Mouse (Mus musculus) liver, embryonic 12.5 days (tissue): Measurements from ENCODE around the gene Lmtk3. TPM values are rescaled to one million over a fixed set of nuclear protein-coding genes. Genes with fewer than 3 reads are reported as not detected.
A peak's percentile ranks its signal among the peaks of the same experiment; 100 is the strongest.

ENCODE experiments used
- ATAC-seq: fragments of 200-750 bp; cut with Nextera tagmentation; 2 replicates; pipeline ENCODE4 v1.8.0; 2017; ENCODE audit warnings: moderate number of reproducible peaks, mild to moderate bottlenecking, moderate library complexity
- H3K27ac ChIP-seq: fragments of 300-500 bp; sonication (generic); 2 replicates; pipeline ENCODE4 v1.5.1; 2016; ENCODE audit warnings: mild to moderate bottlenecking
- H3K27me3 ChIP-seq: fragments of 300-500 bp; sonication (generic); replicated peaks from 2 replicates; pipeline ENCODE4 v1.6.1; 2016; ENCODE audit warnings: mild to moderate bottlenecking, moderate library complexity
- H3K36me3 ChIP-seq: fragments of 300-500 bp; sonication (generic); 2 replicates; pipeline ENCODE4 v1.6.1; 2016; ENCODE audit warnings: mild to moderate bottlenecking, moderate library complexity
- H3K4me1 ChIP-seq: fragments of 300-500 bp; sonication (generic); 2 replicates; pipeline ENCODE4 v1.6.1; 2016
- H3K4me2 ChIP-seq: fragments of 300-500 bp; sonication (generic); 2 replicates; pipeline ENCODE4 v1.6.1; 2016; ENCODE audit warnings: mild to moderate bottlenecking, moderate library complexity
- H3K4me3 ChIP-seq: fragments of 300-500 bp; sonication (generic); 2 replicates; pipeline ENCODE4 v1.5.1; 2016; ENCODE audit warnings: mild to moderate bottlenecking, moderate library complexity
- H3K9ac ChIP-seq: fragments of 300-500 bp; sonication (generic); 2 replicates; pipeline ENCODE4 v1.6.1; 2016; ENCODE audit warnings: mild to moderate bottlenecking, moderate library complexity
- H3K9me3 ChIP-seq: fragments of 300-500 bp; sonication (generic); replicated peaks from 2 replicates; pipeline ENCODE4 v1.6.1; 2016; ENCODE audit warnings: mild to moderate bottlenecking, moderate library complexity
- WGBS: fragments of 180-500 bp; shearing (Covaris S2); methylation state at CpG from one replicate; pipeline ENCODE4 v1.1.7; 2016; ENCODE audit not compliant: insufficient replicate concordance; 5-methylcytosine and 5-hydroxymethylcytosine counted together
- polyA plus RNA-seq: library from polyadenylated mRNA; unstranded; fragments of >200 nt; fragmentation: Nextera tagmentation; extraction: Ambion mirVana; gene quantifications from 2 replicates; pipeline ENCODE4 v1.2.1, GENCODE M21; 2016

Gene Lmtk3
- polyA plus RNA-seq, 1 experiment from 2014 or later: 0.10 TPM

DNA sequence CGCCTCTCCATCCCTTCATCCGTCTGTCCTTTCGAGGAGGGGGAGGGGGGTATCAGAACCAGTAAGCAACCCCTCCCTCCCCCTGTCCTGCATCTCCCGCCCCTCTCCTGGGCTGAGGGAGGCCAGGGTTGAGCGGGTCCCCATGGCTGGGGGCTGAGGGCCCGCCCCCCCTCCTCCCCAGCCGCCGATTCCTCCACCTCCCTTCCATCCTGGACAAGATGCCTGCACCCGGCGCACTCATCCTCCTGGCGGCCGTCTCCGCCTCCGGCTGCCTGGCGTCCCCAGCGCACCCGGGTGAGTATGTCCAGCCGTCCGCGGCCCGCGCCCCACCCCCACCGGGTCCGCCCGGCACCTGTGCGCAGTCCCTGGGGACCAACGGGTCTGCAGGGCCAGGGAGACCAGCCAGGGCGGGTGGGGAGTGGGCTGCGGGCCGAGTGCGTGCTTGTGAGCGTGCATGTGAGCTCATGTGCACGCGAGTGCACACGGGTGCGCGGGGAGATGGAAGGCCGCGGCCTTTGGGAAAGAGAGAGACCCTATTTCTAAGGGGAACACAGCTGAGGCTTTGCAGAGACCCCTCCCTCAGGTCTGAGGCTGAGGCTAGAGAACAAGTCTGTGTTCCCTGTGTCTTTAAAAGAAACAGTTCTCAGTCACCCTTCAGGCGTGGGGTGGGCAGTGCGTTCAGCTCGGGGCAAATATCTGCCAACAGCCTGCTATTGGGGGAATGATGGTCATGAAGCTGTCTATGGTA is 2.0 kb downstream of the Lmtk3 start:
- Histone ChIP-seq H3K9me3 (no peaks in the 10 kb centered on the region), H3K4me3 (peak overlapping the region; percentile 47), H3K4me2 (peak overlapping the region; percentile 60), H3K27ac (no peak overlapping the region), H3K4me1 (peaks cover 40% of the 10 kb centered on the region), H3K36me3 (no peaks in the 10 kb centered on the region), H3K9ac (peak overlapping the region; percentile 37), H3K27me3 (peaks cover 97% of the 10 kb centered on the region)
- WGBS: 3% methylated on average over 41 of the region's 42 CpGs
- no peak for ATAC-seq

DNA sequence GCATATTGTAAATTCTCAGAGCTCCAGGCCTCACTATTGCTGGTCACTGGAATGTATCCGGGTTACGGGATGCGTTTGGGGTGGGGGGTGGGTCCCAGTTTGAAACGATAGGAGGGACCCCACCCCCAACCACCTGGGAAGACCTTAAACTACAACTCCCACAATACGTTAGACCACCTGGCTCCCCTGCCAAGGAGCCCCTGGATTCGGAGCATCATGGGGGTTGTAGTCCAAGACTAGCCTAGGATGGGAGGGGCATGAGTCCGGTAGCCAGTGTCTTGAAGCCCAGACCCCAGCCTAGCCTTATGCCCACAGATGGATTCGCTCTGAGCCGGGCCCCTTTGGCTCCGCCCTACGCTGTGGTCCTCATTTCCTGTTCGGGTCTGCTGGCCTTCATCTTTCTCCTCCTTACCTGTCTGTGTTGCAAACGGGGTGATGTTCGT is 2.6 kb downstream of the Lmtk3 start:
- 3% methylated on average over 14 of the region's 14 CpGs for WGBS
- Histone ChIP-seq H3K4me2 (peak overlapping the region; percentile 60), H3K9ac (no peak overlapping the region), H3K9me3 (no peaks in the 10 kb centered on the region), H3K27ac (no peak overlapping the region), H3K36me3 (no peaks in the 10 kb centered on the region), H3K4me1 (peaks cover 40% of the 10 kb centered on the region), H3K4me3 (peak overlapping the region; percentile 18; the same call in 1 of the 2 replicates), H3K27me3 (peaks cover 97% of the 10 kb centered on the region)
- ATAC-seq: no peak

DNA sequence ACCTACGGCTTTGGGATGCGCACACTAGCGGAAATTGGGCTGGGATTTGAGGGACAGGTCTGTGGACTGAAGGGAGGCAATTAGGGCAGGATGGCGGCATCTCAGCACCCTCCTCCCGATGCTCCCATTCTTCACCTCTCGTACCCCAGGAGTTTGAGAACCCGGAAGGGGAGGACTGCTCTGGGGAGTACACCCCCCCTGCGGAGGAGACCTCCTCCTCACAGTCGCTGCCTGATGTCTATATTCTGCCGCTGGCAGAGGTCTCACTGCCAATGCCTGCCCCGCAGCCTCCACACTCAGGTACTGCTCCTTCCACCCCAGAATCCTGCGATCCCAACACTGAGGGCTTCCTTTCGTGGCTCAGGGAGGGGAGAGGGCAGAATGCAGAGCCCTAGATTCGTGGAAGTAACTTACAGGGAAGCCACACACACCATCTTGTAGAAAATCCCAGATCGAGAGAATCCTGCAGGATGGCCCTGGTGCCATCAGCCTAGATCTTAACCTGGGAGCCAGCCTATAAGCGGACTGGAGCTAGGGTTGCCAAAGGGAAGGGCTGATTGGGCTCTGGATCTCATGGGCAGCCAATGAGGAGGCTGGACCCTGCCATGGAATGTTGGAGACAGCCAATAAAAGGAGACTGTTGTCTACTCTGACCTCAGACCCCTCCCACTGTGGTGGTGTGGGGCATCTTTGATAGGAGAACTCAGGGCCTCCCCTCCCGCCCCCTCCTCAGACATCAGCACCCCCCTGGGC is 3.3 kb downstream of the Lmtk3 start:
- Histone ChIP-seq H3K36me3 (no peaks in the 10 kb centered on the region), H3K4me3 (peak overlapping the region; percentile 18; the same call in 1 of the 2 replicates), H3K9ac (no peak overlapping the region), H3K9me3 (no peaks in the 10 kb centered on the region), H3K4me1 (peaks cover 40% of the 10 kb centered on the region), H3K4me2 (peak overlapping the region; percentile 60), H3K27ac (no peak overlapping the region), H3K27me3 (peaks cover 99% of the 10 kb centered on the region)
- 9% methylated on average over 17 of the region's 17 CpGs for WGBS
- ATAC-seq: peak; percentile 43; the same call in 1 of the 2 replicates

DNA sequence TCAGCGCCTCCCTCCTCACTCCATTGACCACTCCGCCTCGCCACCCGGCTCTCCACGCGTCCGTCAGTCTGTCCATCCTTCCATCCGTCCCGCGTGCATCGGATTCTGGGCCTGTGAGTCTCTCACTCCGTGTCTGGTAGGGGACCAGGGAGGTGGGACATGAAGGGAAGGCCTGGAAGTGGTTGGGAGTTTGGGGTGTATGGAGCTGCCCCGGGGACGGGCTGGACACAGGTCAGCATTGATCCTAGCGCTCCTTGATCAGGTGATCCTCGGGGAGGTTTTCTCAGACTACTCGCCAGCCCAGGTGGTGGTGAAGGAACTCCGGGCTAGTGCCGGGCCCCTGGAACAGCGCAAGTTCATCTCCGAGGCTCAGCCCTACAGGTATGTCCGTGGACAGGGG is 4.1 kb downstream of the Lmtk3 start:
- WGBS: 57% methylated on average over 22 of the region's 22 CpGs
- Histone ChIP-seq H3K4me3 (no peak overlapping the region), H3K4me1 (peaks cover 40% of the 10 kb centered on the region), H3K9me3 (no peaks in the 10 kb centered on the region), H3K4me2 (no peak overlapping the region; the same call in 1 of the 2 replicates), H3K27me3 (peaks cover 99% of the 10 kb centered on the region), H3K27ac (no peak overlapping the region), H3K36me3 (no peaks in the 10 kb centered on the region), H3K9ac (no peak overlapping the region)
- no peak for ATAC-seq

DNA sequence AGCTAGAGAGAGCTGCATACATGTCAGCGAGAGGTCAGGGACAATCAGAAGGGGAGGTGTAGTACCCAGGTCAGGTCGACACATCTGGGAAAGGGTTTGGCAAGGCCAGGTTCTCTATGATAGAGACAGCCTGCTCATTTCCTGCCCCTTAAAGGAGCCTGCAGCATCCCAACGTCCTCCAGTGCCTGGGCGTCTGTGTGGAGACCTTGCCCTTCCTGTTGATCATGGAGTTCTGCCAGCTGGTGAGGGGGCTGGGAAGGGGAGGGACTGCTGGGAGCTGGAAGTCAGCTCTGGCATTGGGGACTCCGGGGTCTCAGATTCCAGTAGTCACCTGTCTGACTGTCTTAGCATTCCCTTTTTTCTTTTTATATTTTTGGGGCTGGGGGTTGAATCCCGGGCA is 7.2 kb downstream of the Lmtk3 start:
- 50% methylated on average over 6 of the region's 6 CpGs for WGBS
- Histone ChIP-seq H3K9me3 (no peaks in the 10 kb centered on the region), H3K4me3 (no peak overlapping the region), H3K4me2 (no peak overlapping the region), H3K9ac (no peak overlapping the region), H3K27ac (no peak overlapping the region), H3K4me1 (peaks cover 17% of the 10 kb centered on the region), H3K36me3 (no peaks in the 10 kb centered on the region), H3K27me3 (peaks cover 99% of the 10 kb centered on the region)
- no peak for ATAC-seq

DNA sequence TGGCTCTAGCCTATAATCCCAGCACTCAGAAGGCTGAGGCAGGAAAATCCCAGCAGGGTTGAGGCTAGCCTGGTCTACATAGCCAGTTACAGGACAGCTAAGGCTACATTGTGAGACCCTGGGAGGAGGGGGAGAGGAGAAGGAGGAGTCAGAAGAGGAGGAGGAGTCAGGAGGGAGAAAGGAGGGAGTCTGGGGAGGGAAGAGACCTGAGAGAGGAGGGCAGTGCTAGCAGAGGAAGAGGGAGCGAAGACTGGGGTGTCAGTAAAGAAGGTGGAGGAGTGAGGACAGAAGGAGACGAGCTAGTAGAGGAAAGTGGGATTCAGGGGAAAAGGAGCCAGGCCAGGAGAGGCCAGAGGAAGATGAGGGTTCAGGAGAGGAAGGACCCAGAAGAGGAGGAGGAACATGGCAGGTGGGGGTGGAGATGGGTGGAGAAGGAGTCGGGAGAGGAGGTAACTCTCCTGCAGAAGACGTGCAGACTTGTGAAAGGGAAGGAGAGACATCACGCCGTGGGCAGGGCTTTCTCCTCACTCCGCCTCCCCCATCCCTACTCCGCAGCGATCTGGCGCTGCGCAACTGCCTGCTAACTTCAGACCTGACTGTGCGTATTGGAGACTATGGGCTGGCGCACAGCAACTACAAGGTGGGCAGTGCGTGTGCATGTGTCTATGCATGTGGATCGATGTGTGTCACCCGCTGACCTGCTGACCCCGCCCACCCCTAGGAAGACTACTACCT is 8.4 kb downstream of the Lmtk3 start:
- WGBS: 39% methylated on average over 17 of the region's 17 CpGs
- ATAC-seq: no peak
- H3K9me3 ChIP-seq: no peaks in the 10 kb centered on the region

DNA sequence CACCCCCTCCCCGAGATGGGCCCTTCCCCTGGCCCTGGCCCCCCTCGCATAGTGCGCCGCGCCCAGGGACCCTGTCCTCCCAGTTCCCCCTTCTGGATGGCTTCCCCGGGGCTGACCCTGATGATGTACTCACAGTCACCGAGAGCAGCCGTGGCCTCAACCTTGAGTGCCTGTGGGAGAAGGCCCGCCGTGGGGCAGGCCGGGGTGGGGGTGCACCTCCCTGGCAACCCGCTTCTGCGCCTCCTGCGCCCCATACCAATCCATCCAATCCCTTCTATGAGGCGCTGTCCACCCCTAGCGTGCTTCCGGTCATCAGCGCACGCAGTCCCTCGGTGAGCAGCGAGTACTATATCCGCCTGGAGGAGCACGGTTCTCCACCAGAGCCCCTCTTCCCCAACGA is 9.7 kb downstream of the Lmtk3 start:
- Histone ChIP-seq H3K27me3 (peaks cover 99% of the 10 kb centered on the region), H3K36me3 (no peaks in the 10 kb centered on the region), H3K27ac (no peak overlapping the region), H3K4me2 (no peak overlapping the region), H3K9me3 (no peaks in the 10 kb centered on the region), H3K4me1 (peaks cover 26% of the 10 kb centered on the region), H3K9ac (no peak overlapping the region), H3K4me3 (no peak overlapping the region)
- WGBS: 47% methylated on average over 24 of the region's 24 CpGs
- ATAC-seq: no peak

More for the DNA sequence above, 8.4 kb downstream of the Lmtk3 start:
- Histone ChIP-seq H3K36me3 (no peaks in the 10 kb centered on the region), H3K9ac (no peak overlapping the region), H3K27me3 (peaks cover 99% of the 10 kb centered on the region), H3K4me3 (no peak overlapping the region), H3K4me2 (no peak overlapping the region), H3K4me1 (peaks cover 18% of the 10 kb centered on the region), H3K27ac (no peak overlapping the region)

DNA sequence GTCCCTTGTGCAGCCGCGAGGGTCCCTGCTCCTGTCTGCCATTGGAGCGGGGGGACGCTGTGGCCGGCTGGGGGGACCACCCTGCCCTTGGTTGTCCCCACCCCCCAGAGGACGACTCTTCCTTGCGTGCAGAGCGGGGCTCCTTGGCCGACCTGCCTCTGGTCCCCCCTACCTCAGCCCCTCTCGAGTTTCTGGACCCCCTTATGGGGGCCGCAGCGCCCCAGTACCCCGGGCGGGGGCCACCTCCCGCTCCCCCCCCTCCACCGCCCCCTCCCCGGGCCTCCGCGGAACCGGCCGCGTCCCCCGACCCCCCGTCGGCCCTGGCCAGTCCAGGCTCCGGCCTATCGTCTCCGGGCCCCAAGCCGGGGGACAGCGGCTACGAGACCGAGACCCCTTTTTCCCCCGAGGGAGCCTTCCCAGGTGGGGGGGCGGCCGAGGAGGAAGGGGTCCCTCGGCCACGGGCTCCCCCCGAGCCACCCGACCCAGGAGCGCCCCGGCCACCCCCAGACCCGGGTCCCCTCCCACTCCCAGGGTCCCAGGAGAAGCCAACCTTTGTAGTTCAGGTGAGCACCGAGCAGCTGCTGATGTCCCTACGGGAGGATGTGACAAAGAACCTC is 10.5 kb downstream of the Lmtk3 start:
- WGBS: 64% methylated on average over 41 of the region's 44 CpGs
- Histone ChIP-seq H3K4me2 (no peak overlapping the region), H3K4me1 (peaks cover 34% of the 10 kb centered on the region), H3K36me3 (no peaks in the 10 kb centered on the region), H3K4me3 (no peak overlapping the region), H3K27ac (no peak overlapping the region), H3K9me3 (no peaks in the 10 kb centered on the region), H3K27me3 (peaks cover 99% of the 10 kb centered on the region), H3K9ac (no peak overlapping the region)
- ATAC-seq: no peak

DNA sequence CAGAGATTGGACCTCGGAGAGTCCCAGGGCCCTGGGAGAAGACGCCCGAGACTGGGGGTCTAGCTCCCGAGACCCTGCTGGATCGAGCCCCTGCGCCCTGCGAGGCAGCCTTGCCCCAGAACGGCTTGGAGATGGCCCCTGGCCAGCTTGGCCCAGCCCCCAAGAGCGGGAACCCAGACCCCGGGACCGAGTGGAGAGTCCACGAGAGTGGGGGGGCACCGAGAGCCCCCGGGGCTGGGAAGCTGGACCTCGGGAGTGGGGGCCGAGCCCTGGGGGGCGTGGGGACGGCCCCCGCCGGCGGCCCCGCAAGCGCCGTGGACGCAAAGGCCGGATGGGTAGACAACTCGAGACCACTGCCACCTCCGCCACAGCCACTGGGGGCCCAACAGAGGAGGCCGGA is 11.4 kb downstream of the Lmtk3 start:
- Histone ChIP-seq H3K27ac (no peak overlapping the region), H3K4me3 (no peak overlapping the region), H3K4me1 (peaks cover 37% of the 10 kb centered on the region), H3K9ac (no peak overlapping the region), H3K4me2 (no peak overlapping the region), H3K36me3 (no peaks in the 10 kb centered on the region), H3K9me3 (no peaks in the 10 kb centered on the region), H3K27me3 (peaks cover 99% of the 10 kb centered on the region)
- ATAC-seq: no peak
- WGBS: 83% methylated on average over 29 of the region's 29 CpGs

DNA sequence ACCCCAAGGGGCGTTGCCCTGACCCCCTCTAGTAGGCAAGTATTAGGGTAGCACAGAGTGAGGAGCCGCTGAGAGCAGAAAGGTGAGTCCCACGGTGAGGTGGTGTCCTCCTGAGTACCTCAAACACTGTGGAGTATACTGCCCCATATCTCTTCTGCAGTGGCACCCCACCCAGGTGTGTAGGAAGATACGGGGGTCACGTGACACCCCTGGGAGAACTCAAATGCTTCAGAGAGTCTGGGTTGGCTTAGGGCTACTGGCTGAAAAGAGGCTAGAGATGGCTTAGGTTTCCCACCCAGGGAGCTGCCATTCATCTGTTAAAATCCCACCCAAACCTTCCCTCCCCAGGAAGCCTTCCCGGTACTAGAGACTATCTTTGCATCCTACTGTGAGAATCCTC is 13.4 kb downstream of the Lmtk3 start:
- WGBS: 27% methylated on average over 6 of the region's 6 CpGs
- Histone ChIP-seq H3K9me3 (no peaks in the 10 kb centered on the region), H3K4me2 (peak overlapping the region; percentile 84), H3K4me1 (peaks cover 50% of the 10 kb centered on the region), H3K27ac (peak overlapping the region; percentile 60; the same call in 1 of the 2 replicates), H3K9ac (peak overlapping the region; percentile 52), H3K4me3 (peak overlapping the region; percentile 57), H3K27me3 (peaks cover 91% of the 10 kb centered on the region), H3K36me3 (no peaks in the 10 kb centered on the region)
- ATAC-seq: peak; percentile 83

DNA sequence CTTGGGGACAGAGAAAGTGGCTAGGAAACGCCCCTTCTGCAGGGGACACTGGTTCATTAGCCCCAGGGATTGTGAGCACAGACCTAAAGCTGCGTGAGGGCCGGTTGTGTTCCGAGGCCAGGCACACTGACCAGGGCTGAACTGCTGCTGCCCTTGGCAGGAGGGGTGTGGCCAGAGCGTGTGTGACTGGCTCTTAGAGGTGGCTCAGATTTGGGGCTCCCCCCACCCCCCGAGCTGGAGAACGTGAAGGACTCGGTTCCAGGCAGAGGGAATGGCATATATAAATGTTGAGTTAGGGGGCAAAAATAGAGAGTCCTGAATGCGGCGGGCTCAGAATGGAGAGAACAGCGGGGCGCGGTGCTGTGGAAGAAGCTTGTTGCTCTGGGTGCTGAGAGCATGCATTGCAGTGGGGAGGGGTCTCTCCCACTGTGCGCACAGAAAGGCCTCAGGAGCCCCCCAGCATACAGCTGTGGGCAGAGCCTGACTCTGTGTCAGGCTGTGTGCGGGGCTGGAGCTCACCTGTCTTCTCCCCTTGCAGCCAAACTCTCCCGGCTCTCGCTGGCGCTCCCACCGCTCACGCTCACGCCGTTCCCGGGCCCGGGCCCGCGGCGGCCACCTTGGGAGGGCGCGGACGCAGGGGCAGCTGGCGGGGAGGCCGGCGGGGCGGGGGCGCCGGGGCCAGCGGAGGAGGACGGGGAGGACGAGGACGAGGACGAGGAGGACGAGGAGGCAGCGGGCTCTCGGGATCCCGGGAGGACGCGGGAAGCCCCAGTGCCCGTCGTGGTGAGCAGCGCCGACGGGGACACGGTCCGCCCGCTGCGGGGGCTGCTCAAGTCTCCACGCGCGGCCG is 14.3 kb downstream of the Lmtk3 start:
- no peaks in the 10 kb centered on the region for H3K9me3 ChIP-seq
- no peak for ATAC-seq
- H3K4me1 ChIP-seq: peaks cover 50% of the 10 kb centered on the region

More for the DNA sequence above, 14.3 kb downstream of the Lmtk3 start:
- peak overlapping the region; percentile 84 for H3K4me2 ChIP-seq
- peak overlapping the region; percentile 52 for H3K9ac ChIP-seq
- H3K4me3 ChIP-seq: peak overlapping the region; percentile 57
- H3K27ac ChIP-seq: peak overlapping the region; percentile 60; the same call in 1 of the 2 replicates
- no peaks in the 10 kb centered on the region for H3K36me3 ChIP-seq
- H3K27me3 ChIP-seq: peaks cover 82% of the 10 kb centered on the region
- WGBS: 3% methylated on average over 58 of the region's 60 CpGs
